Mouse (Mus musculus) stomach, postnatal 0 days (tissue): ENCODE results near the gene Pheta1. TPM values are rescaled to one million over a fixed set of nuclear protein-coding genes. Genes with fewer than 3 reads are reported as not detected.

Source experiments
- ATAC-seq: fragments of 200-750 bp; cut with Nextera tagmentation; 2 replicates; pipeline ENCODE4 v1.8.0; 2017; ENCODE audit not compliant: low FRiP score, low TSS enrichment
- DNase-seq: peaks from one replicate; pipeline ENCODE4 v3.0.0-alpha.2; 2016; ENCODE audit warnings: low spot score
- H3K27ac ChIP-seq: fragments of 300-500 bp; sonication (generic); replicated peaks from 2 replicates; pipeline ENCODE4 v1.5.1; 2014; ENCODE audit warnings: mild to moderate bottlenecking, control low read depth
- H3K27me3 ChIP-seq: fragments of 300-500 bp; sonication (generic); 2 replicates; pipeline ENCODE4 v1.6.1; 2014; ENCODE audit warnings: low read length; ENCODE audit not compliant: control insufficient read depth, insufficient read depth
- H3K36me3 ChIP-seq: fragments of 300-500 bp; sonication (generic); 2 replicates; pipeline ENCODE4 v1.6.1; 2014; ENCODE audit warnings: low read length, mixed read lengths; ENCODE audit not compliant: control insufficient read depth, insufficient read depth
- H3K4me1 ChIP-seq: fragments of 300-500 bp; sonication (generic); replicated peaks from 2 replicates; pipeline ENCODE4 v1.6.1; 2014; ENCODE audit warnings: antibody characterized with exemption; ENCODE audit not compliant: control insufficient read depth, insufficient read depth
- H3K4me2 ChIP-seq: fragments of 300-500 bp; sonication (generic); replicated peaks from 2 replicates; pipeline ENCODE4 v1.6.1; 2014; ENCODE audit warnings: low read depth, mild to moderate bottlenecking, control low read depth, moderate library complexity
- H3K4me3 ChIP-seq: fragments of 300-500 bp; sonication (generic); 2 replicates; pipeline ENCODE4 v1.5.1; 2014; ENCODE audit warnings: low read depth, low read length, control low read depth
- H3K9ac ChIP-seq: fragments of 300-500 bp; sonication (generic); 2 replicates; pipeline ENCODE4 v1.6.1; 2014; ENCODE audit warnings: mild to moderate bottlenecking, low read length, control low read depth, mixed read lengths
- H3K9me3 ChIP-seq: fragments of 300-500 bp; sonication (generic); 2 replicates; pipeline ENCODE4 v1.6.1; 2016; ENCODE audit warnings: low read length; ENCODE audit not compliant: control insufficient read depth
- CTCF ChIP-seq: IDR thresholded peaks from 2 replicates; pipeline ENCODE4 v1.5.1; 2016; ENCODE audit warnings: antibody characterized with exemption, low read depth, mild to moderate bottlenecking, moderate library complexity
- EP300 ChIP-seq: optimal IDR thresholded peaks from 2 replicates; pipeline ENCODE3; 2016; ENCODE audit warnings: antibody characterized with exemption
- WGBS: fragments of 180-500 bp; shearing (Covaris S2); extraction: QIAGEN DNeasy Blood & Tissue Kit; methylation state at CpG from one replicate; pipeline ENCODE4 v1.1.7; 2014; 5-methylcytosine and 5-hydroxymethylcytosine counted together
- polyA plus RNA-seq: library from polyadenylated mRNA; unstranded; fragments of >200 nt; fragmentation: Nextera tagmentation; extraction: Ambion mirVana; gene quantifications from 2 replicates; pipeline ENCODE4 v1.2.1, GENCODE M21; 2015

Pheta1 gene
- polyA plus RNA-seq, 1 experiment from 2014 or later: 24.3 TPM

- no peak overlapping the region for H3K9ac ChIP-seq
- H3K4me1 ChIP-seq: no peaks in the 10 kb centered on the region
- no peaks in the 10 kb centered on the region for H3K9me3 ChIP-seq
- no peak overlapping the region for H3K27ac ChIP-seq
- DNase-seq (no peak), ATAC-seq (no peak)
- peaks cover 34% of the 10 kb centered on the region for H3K36me3 ChIP-seq
- no peaks in the 10 kb centered on the region for H3K27me3 ChIP-seq
- H3K4me2 ChIP-seq: no peak overlapping the region
- TF ChIP-seq EP300 (no peak), CTCF (no peak)
- no peak overlapping the region for H3K4me3 ChIP-seq
- 91% methylated on average over 7 of the region's 7 CpGs for WGBS
These were observed 30.4 kb upstream of the Pheta1 start for GRCm38 (mm10) chr5:121818401-121818800.

GRCm38 (mm10) chr5:121818862-121819261 is 29.9 kb upstream of the Pheta1 start:
- TF ChIP-seq EP300 (no peak), CTCF (no peak)
- Histone ChIP-seq H3K27me3 (no peaks in the 10 kb centered on the region), H3K4me1 (no peaks in the 10 kb centered on the region), H3K36me3 (peaks cover 31% of the 10 kb centered on the region), H3K27ac (no peak overlapping the region), H3K4me2 (no peak overlapping the region), H3K9me3 (no peaks in the 10 kb centered on the region), H3K9ac (no peak overlapping the region), H3K4me3 (no peak overlapping the region)
- DNase-seq: no peak
- ATAC-seq: no peak
- 89% methylated on average over 4 of the region's 4 CpGs for WGBS

GRCm38 (mm10) chr5:121819559-121819958 is 29.2 kb upstream of the Pheta1 start:
- Histone ChIP-seq H3K36me3 (peaks cover 34% of the 10 kb centered on the region), H3K4me1 (no peaks in the 10 kb centered on the region), H3K9ac (no peak overlapping the region), H3K27ac (no peak overlapping the region), H3K4me2 (no peak overlapping the region), H3K27me3 (no peaks in the 10 kb centered on the region), H3K4me3 (no peak overlapping the region), H3K9me3 (no peaks in the 10 kb centered on the region)
- TF ChIP-seq EP300: no peak
- no peak for TF ChIP-seq CTCF
- ATAC-seq: no peak
- DNase-seq: no peak
- 83% methylated on average over 5 of the region's 5 CpGs for WGBS

GRCm38 (mm10) chr5:121820161-121820560 is 28.6 kb upstream of the Pheta1 start:
- Histone ChIP-seq H3K4me2 (no peak overlapping the region), H3K27ac (no peak overlapping the region), H3K9me3 (no peaks in the 10 kb centered on the region), H3K4me1 (no peaks in the 10 kb centered on the region), H3K9ac (no peak overlapping the region), H3K4me3 (no peak overlapping the region), H3K27me3 (no peaks in the 10 kb centered on the region), H3K36me3 (peaks cover 34% of the 10 kb centered on the region)
- DNase-seq (no peak), ATAC-seq (no peak)
- WGBS: 49% methylated on average over 2 of the region's 2 CpGs
- no peak for TF ChIP-seq EP300
- TF ChIP-seq CTCF: no peak

GRCm38 (mm10) chr5:121820657-121821056 is 28.1 kb upstream of the Pheta1 start:
- Histone ChIP-seq H3K9me3 (no peaks in the 10 kb centered on the region), H3K27me3 (no peaks in the 10 kb centered on the region), H3K36me3 (peaks cover 34% of the 10 kb centered on the region), H3K4me1 (no peaks in the 10 kb centered on the region), H3K4me2 (no peak overlapping the region), H3K4me3 (no peak overlapping the region), H3K9ac (no peak overlapping the region), H3K27ac (no peak overlapping the region)
- no peak for ATAC-seq
- no peak for DNase-seq
- WGBS: 64% methylated on average over 3 of the region's 3 CpGs
- TF ChIP-seq CTCF (no peak), EP300 (no peak)

GRCm38 (mm10) chr5:121821116-121821515 is 27.7 kb upstream of the Pheta1 start:
- H3K36me3 ChIP-seq: peaks cover 32% of the 10 kb centered on the region
- H3K27ac ChIP-seq: no peak overlapping the region
- DNase-seq (no peak), ATAC-seq (no peak)
- no peak overlapping the region for H3K9ac ChIP-seq
- H3K4me2 ChIP-seq: no peak overlapping the region
- TF ChIP-seq EP300: no peak
- no peak for TF ChIP-seq CTCF
- no peaks in the 10 kb centered on the region for H3K27me3 ChIP-seq
- no peaks in the 10 kb centered on the region for H3K9me3 ChIP-seq
- H3K4me1 ChIP-seq: no peaks in the 10 kb centered on the region
- H3K4me3 ChIP-seq: no peak overlapping the region
- WGBS: 88% methylated on average over 5 of the region's 5 CpGs
